Mouse (Mus musculus) regulatory T cell (primary cell): Measurements from ENCODE around the gene Gata2.

Source experiments
- in situ Hi-C: fragments of 300-600 bp; cut with MboI, MseI; formaldehyde crosslinking; loops from one replicate; pipeline ENCODE4 v1.15.1; 2025; ENCODE audit warnings: high pct_unique_total_duplicates

Gene Gata2

GRCm38 (mm10) chr6:88194978-88195325, 1.3 kb downstream of the Gata2 start:
- in situ Hi-C loops, result no loop called here

DNA sequence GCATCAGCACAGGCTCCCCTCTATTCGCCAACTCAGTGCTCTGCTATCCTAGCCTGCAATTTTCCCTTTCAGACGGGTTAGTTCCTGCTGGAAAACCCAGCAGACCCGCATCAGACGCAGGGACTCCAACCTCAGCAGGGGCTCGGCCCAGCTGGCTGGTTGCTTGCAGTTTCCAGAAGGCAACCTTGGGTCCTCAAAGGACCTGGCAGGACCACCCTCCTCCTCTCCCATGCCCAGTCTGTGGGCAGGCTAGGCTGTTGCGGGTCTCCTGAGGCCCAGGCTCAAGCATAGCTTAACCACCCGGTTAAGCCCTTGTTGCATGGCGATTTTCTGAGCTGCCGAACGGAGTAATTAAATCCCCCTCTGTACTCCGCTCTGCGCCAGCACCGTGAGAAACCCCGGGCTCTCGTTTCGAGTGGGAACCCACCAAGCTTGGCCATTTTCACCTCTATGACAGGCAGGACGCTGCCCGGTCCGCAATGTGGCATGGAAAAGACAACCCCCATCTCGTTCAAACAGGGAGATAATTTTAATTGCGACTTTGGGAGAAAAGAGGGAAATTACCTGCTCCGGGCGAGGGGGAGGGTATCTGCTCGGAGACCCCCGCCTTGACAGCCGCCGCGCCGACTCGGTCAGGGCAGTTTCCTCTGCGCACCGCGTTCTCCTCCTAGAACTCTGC, 2.5 kb downstream of the Gata2 start:
- in situ Hi-C loops, result no loop called here

DNA sequence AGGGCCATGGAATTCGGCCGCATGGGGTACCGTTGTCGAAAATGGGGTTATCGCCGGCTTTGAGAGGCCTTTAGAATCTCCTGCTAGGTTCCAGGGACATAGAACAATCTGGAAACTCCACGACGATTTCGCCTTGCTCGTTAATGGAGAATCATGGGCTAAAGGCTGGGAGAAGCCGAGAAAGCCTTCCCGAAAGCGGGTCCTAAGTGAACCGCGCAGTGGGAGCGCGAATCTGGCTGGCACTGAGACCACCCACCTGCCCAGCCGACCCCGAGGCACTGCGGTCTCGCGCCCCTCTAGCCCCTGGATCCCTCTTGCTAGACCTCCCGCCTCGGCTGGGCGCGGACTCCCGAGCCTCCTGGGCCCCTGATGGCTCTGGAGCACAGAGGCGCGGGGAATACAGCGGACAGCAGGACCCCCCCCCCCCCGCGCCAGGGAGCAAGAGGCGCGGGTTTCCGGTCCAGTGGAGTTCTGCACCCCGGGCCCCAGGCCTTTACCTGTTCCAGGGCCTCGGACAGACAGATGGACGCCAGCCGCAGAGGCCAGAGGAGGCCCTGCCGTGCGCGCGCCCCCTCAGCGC, 3.1 kb downstream of the Gata2 start:
- in situ Hi-C loops, result no loop called here

GRCm38 (mm10) chr6:88197313-88198069, 3.8 kb downstream of the Gata2 start:
- in situ Hi-C loops, result no loop called here

GRCm38 (mm10) chr6:88198070-88198940, 4.6 kb downstream of the Gata2 start:
- in situ Hi-C loops, result no loop called here

DNA sequence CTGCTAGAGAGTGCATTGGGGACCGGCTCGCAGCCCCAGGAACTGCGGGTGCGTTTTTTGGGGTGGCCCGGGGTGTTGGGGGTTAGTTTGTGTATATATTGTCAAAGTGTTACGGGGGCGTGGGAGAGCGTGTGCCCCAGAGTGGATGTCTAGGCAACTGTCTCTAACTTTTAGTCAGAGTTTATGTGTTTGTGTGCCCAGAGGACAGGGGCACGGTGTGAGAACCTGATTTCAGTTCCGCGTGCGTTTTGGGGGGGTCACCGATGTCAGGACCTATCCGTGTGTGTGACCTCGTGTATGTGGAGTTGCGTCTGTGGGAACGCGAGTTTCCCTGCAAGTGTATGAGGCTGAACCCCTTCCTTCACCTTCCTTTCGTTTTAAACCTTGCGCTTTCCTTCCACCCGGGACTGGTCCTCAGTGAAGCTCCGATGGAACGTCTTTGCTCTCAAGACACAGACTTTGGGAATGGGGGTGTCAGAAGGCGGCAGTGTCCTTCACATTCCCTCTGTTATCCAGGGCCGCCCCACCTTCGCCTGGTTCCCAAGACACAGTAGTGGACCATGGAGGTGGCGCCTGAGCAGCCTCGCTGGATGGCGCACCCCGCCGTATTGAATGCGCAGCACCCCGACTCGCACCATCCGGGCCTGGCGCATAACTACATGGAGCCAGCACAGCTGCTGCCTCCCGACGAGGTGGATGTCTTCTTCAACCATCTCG, 5.5 kb downstream of the Gata2 start:
- in situ Hi-C loops, result no loop called here

DNA sequence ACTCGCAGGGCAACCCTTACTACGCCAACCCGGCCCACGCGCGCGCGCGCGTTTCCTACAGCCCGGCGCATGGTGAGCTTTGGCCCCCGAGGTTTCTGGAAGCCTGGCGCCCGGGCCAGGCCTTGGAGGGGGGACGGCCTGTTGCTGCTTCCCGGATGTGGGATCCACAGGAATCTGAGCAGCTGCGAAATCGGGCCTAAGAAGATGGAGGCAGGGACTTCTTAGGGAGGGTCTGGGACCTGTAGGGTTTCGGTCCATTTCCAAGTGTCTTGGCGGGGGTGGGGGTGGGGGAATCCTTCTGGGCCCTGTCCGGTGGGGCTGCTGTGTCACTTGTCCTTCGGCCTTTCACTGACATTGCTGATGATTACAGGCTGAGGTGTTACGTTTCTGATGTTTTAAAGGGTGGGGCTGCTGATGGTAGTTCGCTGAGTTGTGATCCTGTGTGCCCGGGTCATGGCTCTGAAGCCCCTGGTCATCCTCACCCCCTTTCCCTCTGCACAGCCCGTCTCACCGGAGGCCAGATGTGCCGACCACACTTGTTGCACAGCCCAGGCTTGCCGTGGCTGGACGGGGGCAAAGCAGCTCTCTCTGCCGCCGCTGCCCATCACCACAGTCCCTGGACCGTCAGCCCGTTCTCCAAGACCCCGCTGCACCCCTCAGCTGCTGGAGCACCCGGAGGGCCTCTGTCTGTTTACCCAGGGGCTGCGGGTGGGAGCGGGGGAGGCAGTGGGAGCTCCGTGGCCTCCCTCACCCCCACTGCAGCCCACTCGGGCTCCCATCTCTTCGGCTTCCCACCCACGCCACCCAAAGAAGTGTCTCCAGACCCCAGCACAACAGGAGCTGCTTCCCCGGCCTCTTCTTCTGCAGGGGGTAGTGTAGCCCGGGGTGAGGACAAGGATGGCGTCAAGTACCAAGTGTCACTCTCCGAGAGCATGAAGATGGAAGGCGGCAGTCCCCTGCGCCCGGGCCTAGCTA, 6.3 kb downstream of the Gata2 start:
- in situ Hi-C loops, result no loop called here

DNA sequence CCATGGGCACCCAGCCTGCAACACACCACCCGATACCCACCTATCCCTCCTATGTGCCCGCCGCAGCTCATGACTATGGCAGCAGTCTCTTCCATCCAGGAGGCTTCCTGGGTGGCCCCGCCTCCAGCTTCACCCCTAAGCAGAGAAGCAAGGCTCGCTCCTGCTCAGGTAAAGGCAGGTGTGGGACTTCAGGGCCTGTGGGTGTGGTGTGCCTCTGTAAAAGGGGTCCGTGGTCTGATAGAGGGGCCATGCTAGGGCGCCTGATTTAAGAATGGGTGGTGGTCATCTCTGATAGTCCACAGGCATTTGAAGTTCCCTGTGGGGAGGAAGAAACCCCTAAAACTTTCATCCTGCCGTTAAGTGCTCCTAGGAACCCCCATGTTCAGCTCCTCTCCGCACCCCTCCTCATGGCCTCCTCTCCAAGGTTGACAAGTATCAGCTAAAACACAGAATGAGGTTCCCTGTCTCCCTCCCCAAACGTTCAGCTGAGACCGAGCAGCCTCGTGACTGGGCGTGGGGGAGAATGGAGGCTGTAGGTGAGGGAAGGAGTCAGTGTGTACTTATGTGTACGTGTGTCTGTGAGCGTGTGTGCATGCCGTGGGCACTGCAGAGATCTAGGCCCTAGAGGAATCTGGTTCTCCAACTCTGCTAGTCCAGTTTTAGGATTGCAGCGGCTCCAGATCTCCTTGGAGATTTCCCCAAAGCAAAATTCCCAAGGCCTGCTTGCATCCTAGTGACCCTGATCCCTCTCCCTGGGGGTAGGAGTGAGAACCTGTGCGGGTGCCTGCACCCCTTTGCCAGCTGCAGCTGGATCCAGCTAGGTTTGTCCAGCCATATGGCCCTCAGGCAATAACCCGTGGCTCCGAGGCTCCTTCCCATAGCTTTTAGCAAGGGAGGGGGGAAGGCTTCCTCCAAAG, 7.3 kb downstream of the Gata2 start:
- in situ Hi-C loops, result no loop called here

DNA sequence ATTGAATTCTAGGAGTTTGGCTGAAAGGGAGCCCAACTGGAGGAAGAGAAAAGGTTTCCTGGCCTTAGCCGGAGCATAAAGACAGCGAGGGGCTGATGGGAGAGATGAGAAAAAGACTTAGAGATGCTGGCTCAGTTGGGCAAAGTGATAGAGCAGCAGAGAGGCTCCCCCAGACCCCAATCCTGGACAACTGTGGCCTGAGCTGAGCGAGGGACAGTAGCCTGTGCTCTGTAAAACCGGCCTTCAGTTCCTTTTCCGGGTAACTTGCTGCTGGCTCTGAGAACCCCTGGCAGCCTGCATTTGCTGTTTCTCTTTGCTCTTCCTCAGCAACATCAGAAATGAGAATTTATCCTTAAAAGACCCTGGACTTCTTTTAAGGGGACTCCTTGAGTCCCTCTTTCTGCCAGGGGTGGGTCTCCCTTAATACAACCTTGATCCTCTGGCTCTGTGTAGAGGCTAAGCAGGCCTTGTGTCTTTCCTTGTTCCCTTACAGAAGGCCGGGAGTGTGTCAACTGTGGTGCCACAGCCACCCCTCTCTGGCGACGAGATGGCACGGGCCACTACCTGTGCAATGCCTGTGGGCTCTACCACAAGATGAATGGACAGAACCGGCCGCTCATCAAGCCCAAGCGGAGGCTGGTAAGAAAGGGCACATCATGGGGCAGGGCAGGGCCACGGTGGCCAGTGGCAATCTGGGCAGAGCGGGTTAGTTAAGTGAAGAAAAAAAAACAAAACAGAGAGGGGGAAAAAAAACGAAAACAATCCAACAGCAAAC, 8.4 kb downstream of the Gata2 start:
- in situ Hi-C loops, result no loop called here

GRCm38 (mm10) chr6:88202921-88203690, 9.4 kb downstream of the Gata2 start:
- in situ Hi-C loops, result no loop called here

DNA sequence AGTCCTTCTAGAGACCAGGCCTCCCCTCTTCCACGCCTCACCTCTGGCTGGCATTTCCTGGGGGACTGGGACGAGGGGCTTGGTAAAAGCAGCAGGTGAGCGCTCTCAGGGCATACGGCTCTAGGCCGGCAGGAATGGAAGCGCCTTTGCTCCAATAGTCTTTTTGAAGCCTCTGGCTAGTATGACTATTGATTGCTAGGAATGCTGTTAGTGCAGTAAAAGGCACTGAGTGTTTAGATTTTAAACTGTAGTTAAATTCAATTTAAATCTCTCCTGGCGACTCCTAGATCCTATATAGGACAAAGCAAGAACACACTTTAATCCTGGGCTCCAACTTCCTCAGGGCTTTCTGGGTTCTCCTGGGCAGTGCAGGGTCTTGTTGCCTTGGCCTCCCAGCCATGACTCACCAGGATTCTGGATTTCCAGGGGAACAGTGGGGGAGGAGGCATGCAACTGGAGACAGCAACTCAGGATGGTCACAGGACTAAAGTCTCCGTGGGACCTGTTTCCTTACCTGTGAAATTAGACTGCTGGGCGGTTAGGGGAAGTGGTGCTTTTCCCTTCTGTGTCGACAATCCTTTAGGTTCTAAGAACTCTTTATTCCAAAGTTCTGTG, 10.2 kb downstream of the Gata2 start:
- in situ Hi-C loops, result no loop called here

GRCm38 (mm10) chr6:88204531-88205385, 11.1 kb downstream of the Gata2 start:
- in situ Hi-C loops, result no loop called here

DNA sequence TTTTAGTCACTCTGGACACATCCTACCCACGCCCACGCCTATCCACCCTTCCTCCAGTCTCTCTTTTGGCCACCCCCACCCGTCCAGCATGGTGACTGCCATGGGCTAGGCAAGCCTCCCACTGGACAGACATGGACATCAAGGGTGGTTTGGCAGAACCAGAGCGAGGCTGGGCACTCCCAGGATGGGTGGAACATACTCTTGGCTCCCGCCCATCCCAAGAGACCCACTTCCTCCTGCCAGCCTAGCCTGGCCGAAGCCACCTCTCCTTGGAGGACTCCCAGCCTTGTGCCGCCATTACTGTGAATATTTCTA, 11.7 kb downstream of the Gata2 start:
- in situ Hi-C loops, result no loop called here

GRCm38 (mm10) chr6:88205937-88206336, 12.2 kb downstream of the Gata2 start:
- in situ Hi-C loops, result no loop called here

- in situ Hi-C loops, result no loop called here
Observed at GRCm38 (mm10) chr6:88206566-88206965, 12.9 kb downstream of the Gata2 start.

DNA sequence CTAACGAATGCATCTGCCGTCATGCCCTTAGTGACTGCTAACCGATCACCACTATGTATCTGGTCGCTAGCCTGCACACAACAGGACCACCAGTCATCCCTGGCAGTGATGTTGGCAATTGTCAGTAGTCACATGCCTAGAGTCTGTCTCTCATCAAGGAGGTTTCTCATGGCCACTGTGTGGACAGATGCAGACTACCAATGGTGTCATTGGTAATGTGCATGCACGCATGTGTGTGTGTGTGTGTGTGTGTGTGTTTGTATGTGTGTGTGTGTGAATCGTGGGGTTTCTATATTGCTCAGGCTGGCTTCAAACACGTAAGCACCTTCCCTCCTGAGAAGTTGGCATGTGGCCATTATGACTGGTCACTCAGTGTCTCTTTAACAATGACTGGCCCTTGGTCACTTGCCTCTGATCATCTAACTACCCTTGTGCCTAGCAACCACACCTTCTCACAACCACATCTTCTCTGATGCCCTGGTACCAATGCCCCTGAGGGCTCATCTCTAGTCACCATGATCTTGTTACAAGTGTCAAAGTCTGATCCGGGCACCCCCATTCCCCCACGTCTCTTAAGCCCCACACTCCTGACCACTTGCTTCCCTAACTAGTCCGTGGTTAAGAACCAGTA, 13.8 kb downstream of the Gata2 start:
- in situ Hi-C loops, result no loop called here
